Mouse (Mus musculus): ENCODE results near the gene Rapgef2.

Rapgef2 gene

DNA sequence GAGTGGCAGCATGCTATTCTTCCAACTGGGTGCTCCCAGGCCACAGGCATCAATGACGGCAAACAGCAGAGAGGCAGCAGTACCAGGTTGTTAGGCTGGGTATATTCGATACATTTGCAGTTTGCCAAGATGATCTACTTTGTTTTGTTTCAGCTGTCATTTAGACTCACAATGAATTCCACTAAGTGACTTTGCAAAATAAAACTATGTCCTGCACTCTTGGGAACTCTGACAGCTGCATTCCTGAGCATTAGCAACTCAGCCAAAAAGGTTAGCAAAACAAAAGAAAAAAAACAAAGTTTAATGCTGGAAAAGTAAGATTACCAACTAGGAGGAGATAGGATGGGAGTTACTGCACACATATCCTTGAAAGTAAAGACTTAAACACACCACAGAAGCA is 3.3 kb downstream of the Rapgef2 start:
- no peak for DNase-seq (ENCODE audit: low spot score)

DNA sequence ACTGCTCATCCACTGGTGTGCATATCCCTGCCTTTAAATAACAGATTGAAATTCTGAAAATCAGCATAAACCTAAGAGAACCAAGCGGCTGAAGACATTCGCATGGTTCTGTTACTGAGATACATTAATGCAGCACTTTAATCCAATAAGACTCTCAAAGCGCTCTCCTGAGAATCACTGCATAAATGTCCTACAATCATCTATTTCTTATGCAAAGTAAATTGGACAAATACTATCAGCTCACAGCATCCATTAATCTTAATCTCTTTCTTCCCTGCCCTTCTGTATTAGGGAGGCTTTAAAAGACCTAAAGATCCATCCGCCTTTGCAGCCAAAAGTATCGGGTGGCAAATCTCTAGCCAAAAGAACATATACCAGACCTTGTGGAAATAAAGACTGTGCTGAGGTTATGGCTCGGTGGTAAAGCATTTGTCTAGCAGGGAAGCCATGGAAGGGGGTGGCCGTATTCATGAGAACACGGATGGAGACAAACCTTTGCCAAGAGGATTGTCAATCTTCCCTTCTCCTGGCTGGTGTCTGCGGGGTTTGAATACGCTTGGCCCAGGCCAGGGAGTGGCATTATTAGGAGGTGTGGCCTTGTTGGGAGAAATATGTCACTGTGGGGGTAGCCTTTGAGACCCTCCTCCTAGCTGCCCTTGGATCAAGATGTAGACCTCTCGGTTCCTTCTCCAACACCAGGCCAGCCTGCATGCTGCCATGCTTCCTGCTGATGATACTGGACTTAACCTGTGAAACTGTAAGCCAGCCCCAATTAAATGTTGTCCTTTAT is 10.3 kb downstream of the Rapgef2 start:
- no peak for DNase-seq (ENCODE audit: low spot score)

DNA sequence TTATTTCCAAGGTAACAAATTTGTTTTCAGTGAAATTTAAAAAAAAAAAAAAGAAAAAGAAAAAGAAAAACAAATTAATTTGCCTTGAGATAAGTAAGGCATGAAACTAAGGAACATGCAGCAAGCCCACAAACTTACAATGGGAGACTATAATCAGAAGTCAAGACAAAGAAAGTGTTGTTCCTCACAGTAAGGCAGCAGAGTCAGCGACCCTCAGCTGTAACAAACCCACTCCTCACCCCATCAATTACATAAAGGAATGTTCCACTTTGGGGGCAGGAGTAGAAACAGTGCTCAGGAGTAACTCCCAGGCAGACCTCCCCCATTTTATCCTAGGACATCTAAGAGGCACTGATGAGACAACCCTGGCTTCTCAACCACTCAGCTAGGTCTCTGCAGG is 13.0 kb downstream of the Rapgef2 start:
- no peak for DNase-seq (ENCODE audit: low spot score)

DNA sequence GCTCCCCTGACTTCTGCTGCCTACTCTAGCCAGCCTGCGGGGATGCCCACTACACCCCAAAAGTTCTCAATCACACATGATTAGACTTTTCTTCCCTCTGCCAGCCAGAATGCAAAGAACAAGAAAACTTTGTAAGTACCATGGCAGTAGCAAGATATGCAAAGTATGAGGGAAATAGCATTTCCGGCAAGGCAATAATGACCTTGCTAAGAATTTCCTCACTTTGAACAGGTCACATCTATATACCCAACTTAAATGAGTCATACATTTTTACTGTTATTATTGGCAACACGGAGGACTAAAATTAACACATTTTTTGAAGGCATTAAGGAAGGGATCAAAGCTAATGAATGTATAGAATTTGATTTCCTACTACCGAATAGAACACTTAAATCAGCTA is 13.4 kb downstream of the Rapgef2 start:
- no peak for DNase-seq (ENCODE audit: low spot score)

DNA sequence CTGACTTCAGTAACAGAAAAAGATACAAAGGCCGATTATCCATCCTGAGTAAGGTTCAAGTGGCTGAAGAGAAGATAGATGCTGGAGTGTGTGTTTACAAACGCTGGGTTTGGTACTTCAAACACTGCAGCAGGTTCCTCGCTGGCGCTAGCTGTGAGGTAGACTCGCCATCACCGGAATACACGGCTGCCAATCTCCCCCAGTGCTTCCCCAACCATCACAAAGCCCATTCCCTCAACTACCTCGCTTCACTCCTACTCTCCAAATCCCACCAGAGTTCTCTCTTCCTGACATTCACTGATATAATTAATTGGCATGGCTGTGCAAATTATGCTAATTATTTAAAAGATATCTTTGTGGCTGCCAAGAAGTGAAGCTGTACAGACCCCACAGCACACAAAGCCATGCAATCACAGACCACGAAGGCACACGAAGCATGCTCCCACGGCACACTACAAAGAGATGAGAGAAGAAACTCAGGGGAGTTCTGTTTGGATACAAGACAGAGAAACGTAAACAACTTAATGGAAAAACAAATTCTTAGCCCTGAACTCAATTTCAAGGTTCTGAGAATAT is 15.2 kb downstream of the Rapgef2 start:
- DNase-seq (ENCODE audit: low spot score) = no peak

DNA sequence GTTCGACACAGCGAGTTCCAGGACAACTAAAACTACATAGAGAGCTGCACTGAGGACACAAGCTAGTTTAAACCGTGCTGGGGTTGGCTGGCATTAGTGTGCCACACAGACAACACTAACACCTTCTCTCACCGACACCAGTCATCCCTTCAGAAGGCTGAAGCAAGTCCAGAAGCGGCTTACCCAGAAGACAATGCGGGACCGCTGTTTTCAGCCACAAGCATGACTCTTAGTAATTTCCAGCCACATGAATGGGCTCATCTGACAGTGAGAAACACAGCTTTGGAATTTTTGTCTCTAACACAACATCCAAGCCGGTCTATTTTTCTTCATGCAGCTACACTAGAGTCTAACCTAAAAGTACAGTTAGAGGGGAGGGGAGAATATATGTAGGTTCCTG is 16.4 kb downstream of the Rapgef2 start:
- DNase-seq (ENCODE audit: low spot score) = no peak

DNA sequence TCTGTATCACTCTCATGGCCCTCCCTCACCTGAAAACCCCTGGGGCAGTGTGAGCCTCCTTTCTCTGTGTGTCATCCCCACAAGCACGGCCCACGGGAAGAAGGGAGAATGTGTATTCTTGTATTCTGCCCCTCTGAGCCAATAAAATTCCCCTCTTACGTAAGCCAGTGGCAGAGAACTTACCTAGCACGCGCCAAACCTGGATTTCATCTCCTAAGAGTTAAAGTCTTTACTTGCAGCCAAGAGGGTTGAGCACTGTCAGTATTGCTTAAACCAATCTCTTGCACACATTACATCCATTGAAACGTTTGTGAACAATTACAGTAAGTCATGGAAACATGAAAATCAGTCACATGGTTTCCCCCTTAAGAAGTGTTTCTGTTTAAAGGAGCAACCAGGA is 19.3 kb downstream of the Rapgef2 start:
- no peak for DNase-seq (ENCODE audit: low spot score)

DNA sequence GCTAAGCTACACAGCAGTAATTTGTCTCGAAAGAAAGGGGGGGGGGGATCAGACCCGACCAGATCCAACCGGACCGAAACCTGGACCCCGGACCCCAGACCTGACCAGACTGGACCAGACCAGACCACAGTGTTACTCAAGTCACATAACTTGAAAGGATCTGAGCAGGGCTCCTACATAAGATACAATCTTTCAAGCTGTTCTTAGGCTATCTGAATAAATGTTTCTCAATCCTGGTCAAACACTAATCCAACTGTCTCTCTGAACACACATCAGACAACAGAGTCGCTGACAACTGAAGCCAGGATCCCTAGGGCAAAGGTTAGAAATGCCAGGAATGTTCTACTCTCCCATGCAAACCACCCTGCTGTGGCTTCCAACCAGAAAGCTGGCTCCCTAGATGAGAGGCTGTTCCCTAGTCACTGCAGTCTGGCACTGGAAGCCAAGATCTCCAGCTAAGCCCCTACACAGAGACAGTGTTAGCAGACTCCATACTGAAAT is 24.5 kb downstream of the Rapgef2 start:
- DNase-seq (ENCODE audit: low spot score) = no peak

DNA sequence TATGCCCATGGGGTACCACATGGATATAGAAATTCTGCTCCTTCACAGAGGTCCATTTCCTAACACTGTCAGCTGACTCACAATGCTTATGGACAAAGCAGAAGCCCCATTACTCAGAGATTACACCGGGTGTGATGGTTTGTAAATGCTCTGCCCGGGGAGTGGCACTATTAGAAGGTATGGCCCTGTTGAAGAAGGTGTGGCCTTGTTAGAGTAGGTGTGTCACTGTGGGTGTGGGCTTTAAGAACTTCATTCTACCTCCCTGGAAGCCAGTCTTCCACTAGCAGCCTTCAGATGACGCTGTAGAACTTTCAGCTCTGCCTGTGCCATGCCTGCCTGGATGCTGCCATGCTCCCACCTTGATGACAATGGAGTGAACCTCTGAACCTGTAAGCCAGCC is 32.3 kb downstream of the Rapgef2 start:
- no peak for DNase-seq (ENCODE audit: low spot score)

DNA sequence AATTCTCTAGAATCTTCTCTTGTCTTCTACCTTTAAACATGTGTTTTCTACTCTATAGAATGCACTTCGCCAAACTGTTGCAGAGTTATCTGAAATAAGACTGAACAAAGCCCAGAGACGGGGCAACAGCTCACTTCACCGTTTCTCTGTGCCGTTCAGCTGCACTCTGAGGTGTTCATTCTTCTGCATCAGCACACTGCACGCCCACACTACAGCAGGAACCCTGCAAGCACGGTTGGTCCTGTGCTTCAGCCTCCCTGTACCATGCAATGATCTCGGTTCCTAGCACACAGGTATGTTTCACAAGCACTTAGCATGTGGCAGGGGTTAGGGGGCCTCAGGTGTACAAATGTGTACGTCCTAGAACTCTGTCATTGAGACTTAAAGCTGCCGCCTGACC is 32.9 kb downstream of the Rapgef2 start:
- no peak for DNase-seq (ENCODE audit: low spot score)

DNA sequence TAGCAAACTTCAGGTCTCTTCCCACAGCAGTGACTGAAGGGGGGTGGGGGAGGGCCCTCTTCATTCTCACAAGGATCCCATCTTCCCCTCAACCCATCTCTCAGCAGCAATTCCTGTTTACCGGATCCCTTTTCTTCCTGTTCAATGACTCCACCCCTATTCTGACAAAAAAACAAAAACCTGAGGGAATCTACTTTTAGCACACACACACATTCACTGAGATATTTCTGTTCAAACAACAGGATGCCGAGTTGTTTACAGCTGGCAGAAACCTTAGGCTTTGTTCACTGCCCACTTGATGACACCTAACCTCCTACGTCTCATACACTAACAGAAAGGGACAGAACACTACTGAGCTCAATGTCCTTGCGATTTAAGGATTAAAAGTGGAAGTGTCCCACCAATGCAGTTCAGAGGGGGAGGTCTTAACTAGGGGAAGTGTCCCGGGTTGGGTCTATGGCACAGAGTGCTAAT is 33.4 kb downstream of the Rapgef2 start:
- DNase-seq (ENCODE audit: low spot score) = no peak

DNA sequence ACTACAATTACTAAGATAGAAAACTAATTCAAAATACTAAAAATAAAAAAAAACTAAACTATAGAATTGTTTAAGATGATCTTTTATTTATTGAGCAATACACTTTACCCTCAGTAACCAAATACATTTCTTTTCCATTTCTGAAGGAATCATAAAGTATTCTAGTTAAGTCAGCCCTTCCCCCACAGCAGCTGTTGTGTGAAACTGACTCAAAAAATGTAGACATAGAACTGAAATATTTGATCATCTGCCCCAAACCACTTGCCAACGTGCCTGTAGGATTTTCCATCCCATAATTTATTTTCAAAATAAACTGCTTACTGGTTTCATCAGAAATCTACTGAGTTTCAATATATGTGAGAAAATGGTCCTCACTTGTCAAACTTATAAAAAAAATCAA is 36.4 kb downstream of the Rapgef2 start:
- DNase-seq (ENCODE audit: low spot score) = peak; percentile 60

DNA sequence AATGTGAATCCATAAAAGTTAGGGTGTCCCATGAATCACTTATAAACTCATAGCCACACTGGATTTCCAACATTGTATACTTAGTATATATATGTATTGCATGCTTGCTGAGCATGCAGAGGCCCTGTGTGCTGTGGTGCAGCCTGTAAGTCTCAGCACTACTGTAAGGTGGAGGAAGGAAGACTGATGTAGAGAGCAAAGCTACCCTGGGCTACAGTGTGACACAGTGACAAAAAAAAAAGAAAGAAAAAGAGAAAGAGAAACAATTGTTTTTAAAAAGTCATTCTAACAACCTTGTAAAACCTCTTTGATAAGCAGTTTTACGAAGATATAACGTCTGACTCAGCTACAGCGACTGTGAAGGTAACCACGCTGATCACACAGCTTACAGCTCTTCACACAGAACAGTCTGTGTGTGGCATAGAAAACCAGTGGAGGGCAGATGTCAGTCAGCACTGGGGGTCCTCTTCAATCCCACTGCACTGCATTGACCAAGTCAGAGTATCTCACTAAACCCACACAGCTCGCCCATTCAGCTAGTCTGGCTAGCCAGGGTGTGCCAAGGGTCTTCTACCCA is 37.6 kb downstream of the Rapgef2 start:
- DNase-seq (ENCODE audit: low spot score) = no peak

DNA sequence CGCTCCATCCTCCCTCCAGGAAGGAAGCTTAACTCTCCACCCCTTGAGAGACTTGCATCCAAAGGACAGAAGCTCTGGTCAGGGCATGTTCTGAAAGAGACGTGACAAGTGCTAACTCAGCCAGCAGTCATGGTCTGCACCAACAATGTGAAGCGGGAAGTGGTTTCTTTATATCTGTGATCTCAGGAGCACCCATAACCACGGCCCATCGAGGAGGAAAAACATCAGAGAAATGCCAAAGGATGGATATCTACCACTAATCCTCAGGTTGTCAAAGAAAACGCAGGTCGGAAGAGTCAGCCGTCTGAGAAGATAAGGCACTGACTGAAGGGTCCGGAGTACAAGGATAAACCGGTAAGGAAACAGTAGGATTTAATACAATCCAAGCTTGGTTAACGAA is 38.1 kb downstream of the Rapgef2 start:
- no peak for DNase-seq (ENCODE audit: low spot score)

DNA sequence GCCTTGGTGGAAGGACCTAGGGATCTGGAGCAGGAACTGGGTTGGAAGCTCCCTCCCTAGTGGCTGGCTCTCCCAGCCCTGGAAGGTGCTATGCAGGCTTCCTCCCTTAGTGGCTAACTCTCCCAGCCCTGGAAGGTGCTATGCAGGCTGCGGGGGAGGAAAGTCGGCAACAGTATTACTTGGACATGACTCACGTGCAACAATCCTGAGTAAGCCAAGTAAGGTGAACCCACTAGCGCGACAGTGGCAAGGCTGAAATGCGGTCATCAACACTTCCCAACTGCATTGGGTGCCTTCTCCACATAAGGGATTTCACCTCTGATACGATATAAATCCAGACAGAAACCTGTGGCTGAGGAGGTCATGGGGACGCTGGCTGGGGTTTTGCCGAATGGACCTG is 42.0 kb downstream of the Rapgef2 start:
- DNase-seq (ENCODE audit: low spot score) = no peak

DNA sequence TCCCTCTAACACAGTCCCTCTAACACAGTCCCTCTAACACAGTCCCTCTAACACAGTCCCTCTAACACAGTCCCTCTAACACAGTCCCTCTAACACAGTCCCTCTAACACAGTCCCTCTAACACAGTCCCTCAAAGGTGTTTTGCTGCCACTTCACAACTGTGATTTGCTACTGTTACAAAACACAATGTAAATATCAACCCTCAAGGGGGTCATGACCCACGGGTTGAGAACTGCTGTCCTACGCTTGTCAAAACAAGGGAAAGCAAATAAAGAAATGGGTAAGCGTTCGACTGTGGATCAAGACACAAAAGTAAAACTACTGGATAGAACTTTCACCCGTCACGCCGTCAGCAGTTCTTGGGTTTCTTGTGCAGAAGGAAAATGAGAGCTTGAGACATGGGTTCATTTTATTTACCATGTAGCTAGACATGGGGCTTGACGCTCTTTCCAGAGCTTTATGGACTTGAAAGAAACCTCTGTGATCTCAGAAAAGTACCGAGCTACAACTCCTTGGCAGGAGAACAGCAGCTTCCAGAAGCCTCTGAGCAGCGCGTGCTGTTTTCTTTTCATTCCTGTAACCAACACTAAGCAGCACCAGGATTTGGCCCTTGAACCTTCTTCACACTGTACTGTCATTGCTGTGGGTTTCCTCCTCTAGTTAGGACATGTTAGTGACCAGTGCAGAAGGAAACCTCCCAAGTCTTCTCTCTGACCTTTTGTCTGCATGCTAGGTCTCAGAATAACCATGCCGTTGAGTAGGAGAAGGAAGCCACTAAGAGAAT is 43.2 kb downstream of the Rapgef2 start:
- DNase-seq (ENCODE audit: low spot score) = no peak

DNA sequence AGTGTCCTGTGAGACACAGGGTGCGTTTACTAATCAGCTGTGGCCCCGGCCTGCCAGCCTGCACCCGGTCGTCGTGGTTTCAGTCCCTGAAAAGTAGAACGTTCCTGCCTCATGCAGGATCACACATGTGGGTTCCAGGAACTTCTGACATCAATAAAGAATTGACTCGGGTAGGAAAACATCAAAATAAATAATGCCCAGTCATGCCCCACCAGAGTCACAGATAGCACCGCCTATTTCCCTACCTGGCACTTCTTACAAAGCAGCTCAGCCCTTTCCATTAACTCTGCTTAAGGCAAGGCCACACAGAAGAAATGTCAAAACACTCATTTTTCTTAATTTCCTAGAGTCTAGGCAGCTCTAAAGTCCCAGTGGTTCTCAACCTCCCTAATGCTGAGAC is 44.0 kb downstream of the Rapgef2 start:
- DNase-seq (ENCODE audit: low spot score) = no peak

DNA sequence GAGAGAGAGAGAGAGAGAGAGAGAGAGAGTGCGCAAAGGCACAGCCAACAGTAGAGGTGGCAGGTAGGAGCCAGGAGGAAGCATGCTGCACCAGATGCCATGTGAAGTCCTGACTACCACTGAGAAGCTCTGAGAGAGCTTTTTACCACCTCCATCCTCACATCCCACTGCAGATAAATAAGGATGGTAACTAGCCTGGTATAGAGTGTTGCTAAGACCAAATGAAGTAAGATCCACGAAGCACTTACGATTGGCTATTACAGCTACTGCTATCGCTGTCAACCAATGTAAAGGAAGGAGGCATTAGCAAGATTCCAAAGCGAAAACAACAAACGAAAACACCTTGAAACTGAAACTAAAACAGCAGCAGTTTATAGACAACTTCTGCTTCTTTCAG is 47.3 kb downstream of the Rapgef2 start:
- no peak for DNase-seq (ENCODE audit: low spot score)

DNA sequence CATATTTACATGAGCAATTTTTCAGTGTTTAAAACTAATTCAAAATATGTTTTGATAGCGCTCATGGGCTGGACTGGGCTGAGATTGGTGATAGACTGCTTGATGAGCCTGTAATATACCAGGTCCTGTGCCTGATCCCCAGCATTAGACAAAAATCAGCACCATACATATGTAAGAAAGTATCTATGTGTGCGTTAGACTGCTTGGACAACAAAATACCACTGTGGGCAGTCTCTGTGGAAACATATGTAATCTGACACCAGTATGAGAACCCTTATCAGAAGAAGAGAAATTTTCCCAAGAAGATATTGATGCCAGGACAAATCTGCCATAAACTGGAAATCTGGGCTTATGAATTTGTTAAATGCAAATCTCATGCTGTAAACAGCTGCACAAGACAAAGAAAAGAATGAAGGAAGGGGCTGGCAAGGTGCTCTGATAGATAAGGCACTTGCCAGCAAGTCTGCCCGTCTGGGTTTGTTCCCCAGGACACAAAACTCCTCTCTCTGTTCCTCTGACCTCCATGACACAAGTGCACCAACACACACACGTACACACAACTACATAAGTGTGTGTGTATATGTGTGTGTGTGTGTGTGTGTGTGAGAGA is 47.8 kb downstream of the Rapgef2 start:
- no peak for DNase-seq (ENCODE audit: low spot score)

DNA sequence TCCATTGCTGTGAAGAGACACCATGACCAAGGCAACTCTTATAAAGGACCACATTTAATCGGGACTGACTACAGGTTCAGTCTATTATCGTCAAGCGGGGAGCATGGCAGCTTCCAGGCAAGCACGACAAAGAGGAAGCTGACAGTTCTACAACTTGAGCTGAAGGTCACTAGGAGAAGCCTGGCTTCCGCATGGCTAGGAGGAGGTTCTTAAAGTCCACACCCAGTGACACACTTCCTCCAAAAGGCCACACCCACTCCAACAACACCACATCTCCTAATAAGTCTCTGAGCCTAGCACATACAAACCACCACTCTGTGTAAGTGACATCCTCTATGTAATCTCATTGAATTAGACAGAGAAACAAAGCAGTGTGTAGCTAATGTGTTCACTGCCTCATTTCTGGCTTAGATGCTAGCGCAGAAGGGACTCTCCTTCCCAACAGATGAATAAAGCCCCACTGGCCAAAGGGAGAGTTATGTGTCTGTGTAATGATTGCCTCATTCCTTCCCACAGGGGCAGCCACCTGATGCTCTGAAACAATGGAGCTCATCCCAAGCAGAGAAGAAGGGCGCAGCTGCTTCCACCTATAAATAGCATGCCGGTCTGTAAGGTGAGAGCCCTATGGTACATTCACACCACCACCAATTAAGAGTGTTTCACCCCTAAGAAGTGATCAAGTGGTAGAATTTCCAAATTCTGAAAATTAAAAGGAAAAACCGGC is 48.5 kb downstream of the Rapgef2 start:
- DNase-seq (ENCODE audit: low spot score) = no peak

DNA sequence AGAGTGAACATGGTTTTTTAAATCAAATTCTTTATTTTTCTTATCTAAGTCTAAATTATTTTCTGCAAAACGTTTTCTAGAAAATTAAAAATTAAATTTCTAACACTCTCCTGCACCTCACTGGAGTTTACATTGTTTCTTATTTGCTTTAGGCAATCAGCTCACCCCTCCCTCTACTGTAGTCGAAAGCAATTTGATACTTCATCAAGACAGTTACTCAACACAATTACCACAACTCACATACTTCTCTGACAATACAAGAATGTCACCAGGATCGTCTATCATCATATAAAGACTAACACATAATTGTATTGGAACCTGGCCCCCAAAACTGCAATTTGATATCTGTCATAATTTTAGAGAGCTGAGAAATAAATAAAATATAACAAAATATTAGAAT is 51.8 kb downstream of the Rapgef2 start:
- DNase-seq (ENCODE audit: low spot score) = no peak
